Comparison of ENCODE assay signal across 1 mouse cellular context in the genomic region with DNA sequence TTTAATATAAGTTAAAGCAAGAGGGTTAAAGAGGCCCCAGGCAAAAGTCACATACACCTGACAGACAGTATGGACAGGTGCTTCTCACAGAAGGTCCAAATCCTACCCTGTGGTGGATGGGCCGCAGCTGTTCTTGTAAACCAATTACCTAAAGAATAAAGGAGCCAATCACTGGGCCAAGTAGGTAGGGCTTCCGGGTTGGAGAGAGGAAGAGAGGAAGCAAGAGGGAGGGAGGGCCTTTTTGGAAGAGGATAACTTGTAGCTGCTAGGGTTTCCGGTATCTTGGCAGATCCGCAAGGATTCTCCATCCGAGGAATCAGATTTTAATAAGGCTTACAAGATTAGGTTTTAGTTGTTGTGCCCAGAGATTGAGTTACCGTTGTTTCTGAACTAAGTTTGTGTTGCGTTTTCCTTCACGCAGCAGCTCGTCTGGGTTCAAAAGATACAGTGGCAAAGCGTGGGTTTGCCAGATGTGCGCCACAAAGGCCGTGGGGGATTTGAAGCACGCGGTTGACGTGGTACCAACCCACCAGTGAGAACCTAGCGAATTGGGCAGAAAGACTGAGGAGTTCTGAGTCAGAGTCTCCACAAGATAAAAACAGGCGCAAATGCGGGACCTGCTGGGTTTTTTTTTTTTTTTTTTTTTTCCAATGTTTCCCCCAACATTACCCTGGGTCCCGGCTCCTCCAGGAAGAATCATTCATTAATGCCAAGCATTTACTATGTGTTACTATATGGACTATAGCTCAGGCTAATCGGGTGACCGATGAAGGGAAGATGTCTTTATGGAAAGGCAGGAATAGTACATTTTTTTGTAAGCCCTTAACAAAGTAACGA.
TF ChIP-seq lines count a peak whose summit lies in the region.

No protein-coding gene starts in this region.

TF ChIP-seq in CH12.LX, 34 proteins besides CTCF, POLR2A, EP300 and RAD21 (continued from another document):
- no peak for TF ChIP-seq UBTF (IDR thresholded peaks at IDR 0.05; ENCODE audit: low read depth, low read length)
- TF ChIP-seq USF2 (conservative IDR thresholded peaks at IDR 0.05; ENCODE audit: low read depth, low read length), result no peak
- TF ChIP-seq PAX5 (IDR thresholded peaks at IDR 0.05; ENCODE audit: low read length), result no peak
- TF ChIP-seq ZKSCAN1 (IDR thresholded peaks at IDR 0.05; ENCODE audit: borderline replicate concordance, low read depth, low read length), result no peak
- no peak for TF ChIP-seq NRF1 (IDR thresholded peaks at IDR 0.05; ENCODE audit: low read depth, low read length)
- TF ChIP-seq MEF2A (IDR thresholded peaks at IDR 0.05; ENCODE audit: borderline replicate concordance, low read depth, low read length), result no peak
- TF ChIP-seq SMC3 (IDR thresholded peaks at IDR 0.05; ENCODE audit: low read depth, low read length), result no peak
- TF ChIP-seq ZC3H11A (IDR thresholded peaks at IDR 0.05; ENCODE audit: low read depth, low read length), result no peak
- no peak for TF ChIP-seq MAZ (IDR thresholded peaks at IDR 0.05; ENCODE audit: low read depth, low read length)
- TF ChIP-seq MYC (IDR thresholded peaks at IDR 0.05; ENCODE audit: low read depth, low read length), result 0 out of 2 replicates have a peak, but pooled peaks have one; percentile 30
- no peak for TF ChIP-seq SIN3A (IDR thresholded peaks at IDR 0.05; ENCODE audit: low read length)
- peak; percentile 89 for TF ChIP-seq ZNF384 (IDR thresholded peaks at IDR 0.05; ENCODE audit: low read depth, low read length)
- TF ChIP-seq TBP (conservative IDR thresholded peaks at IDR 0.05; ENCODE audit: low read depth, low read length), result no peak
- no peak for TF ChIP-seq HCFC1 (IDR thresholded peaks at IDR 0.05; ENCODE audit: low read depth, low read length)
- TF ChIP-seq CHD2 (IDR thresholded peaks at IDR 0.05; ENCODE audit: low read length), result no peak
- no peak for TF ChIP-seq GABPA (IDR thresholded peaks at IDR 0.05; ENCODE audit: insufficient replicate concordance, low read depth, low read length)
- no peak for TF ChIP-seq USF1 (IDR thresholded peaks at IDR 0.05; ENCODE audit: low read depth, low read length)
- TF ChIP-seq ETS1 (conservative IDR thresholded peaks at IDR 0.05; ENCODE audit: low read depth, low read length), result peak; percentile 31; the same call in 1 of the 2 replicates
- TF ChIP-seq IRF4 (IDR thresholded peaks at IDR 0.05; ENCODE audit: low read depth, low read length), result no peak
- 0 out of 2 replicates have a peak, but pooled peaks have one; percentile 25 for TF ChIP-seq MAX (IDR thresholded peaks at IDR 0.05; ENCODE audit: low read length)
- TF ChIP-seq ZMIZ1 (IDR thresholded peaks at IDR 0.05; ENCODE audit: low read depth, low read length), result no peak
- TF ChIP-seq ELF1 (IDR thresholded peaks at IDR 0.05; ENCODE audit: low read depth, low read length), result 0 out of 2 replicates have a peak, but pooled peaks have one; percentile 39
- no peak for TF ChIP-seq TCF12 (IDR thresholded peaks at IDR 0.05; ENCODE audit: low read depth, low read length)
- TF ChIP-seq MXI1 (IDR thresholded peaks at IDR 0.05; ENCODE audit: low read depth, low read length), result peak; percentile 24; the same call in 1 of the 2 replicates
- TF ChIP-seq RCOR1 (conservative IDR thresholded peaks at IDR 0.05; ENCODE audit: low read depth, low read length), result no peak
- TF ChIP-seq MAFK (IDR thresholded peaks at IDR 0.05; ENCODE audit: insufficient replicate concordance, low read length), result 0 out of 2 replicates have a peak, but pooled peaks have one; percentile 10
- TF ChIP-seq CHD1 (IDR thresholded peaks at IDR 0.05; ENCODE audit: low read depth, low read length), result no peak
